Mouse (Mus musculus): ENCODE data around the gene Lpar2.

DNA sequence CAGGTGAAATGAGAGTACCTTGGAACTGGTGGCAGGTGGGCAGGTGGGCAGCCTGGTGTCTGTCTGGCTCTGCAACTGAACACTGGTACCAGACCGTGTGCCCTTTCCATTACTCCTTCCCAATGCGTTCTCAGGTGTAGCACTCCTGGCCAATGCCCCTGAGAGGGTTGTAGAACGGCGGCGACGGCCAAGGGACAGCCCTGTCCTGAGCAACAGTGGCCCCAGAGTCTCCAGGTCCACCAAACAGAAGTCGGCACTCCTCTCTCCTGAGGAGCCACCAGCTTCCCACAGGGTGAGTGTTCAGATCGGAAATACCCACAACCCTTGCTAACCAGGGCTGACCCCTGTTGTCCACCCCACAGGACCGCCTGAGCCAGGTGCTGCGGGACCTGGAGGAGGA is 17.1 kb upstream of the Lpar2 start:
- TF ChIP-seq CTCF (IDR thresholded peaks at IDR 0.05; ENCODE audit: borderline replicate concordance, extremely low read depth, insufficient read depth, insufficient read length): no peak
- TF ChIP-seq POLR2A (IDR thresholded peaks at IDR 0.05; ENCODE audit: borderline replicate concordance, extremely low read depth, insufficient read depth, insufficient read length, poor library complexity, severe bottlenecking): no peak
